In the genomic region with DNA sequence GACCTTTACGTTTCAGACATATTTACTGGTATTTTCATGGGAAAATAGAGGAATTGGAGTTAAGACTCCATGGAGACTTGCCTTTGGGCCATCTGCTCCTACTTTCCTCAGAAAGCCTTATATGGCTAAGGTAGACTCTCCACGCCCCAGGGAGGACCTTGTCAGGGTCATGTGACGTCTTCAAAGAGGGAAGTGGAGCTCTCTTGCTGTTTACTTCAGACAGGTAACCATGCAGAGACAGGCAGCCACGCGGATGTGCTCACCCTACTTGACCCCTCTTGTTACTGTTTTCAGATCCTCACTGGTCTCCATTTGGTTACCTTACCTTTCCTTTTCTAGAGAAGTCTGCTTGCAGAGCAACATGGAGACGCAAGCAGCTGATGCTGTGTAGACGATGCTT, we compare ENCODE assay signal across 23 mouse cellular contexts.
DNase-seq lines count a peak whose midpoint lies in the region; ATAC-seq lines count a peak whose summit lies in the region.
"Had no signal": no experiment of that assay in that cellular context is flagged by ENCODE, and none has a peak within 500 bp of the region (broad histone marks: within the 10 kb centered on the region; RNA-seq: fewer than 3 reads in every experiment).

No protein-coding gene starts in this region.

- H3K9ac ChIP-seq in forebrain, embryonic 13.5 days: no peak overlapping the region
- H3K9ac ChIP-seq in heart, embryonic 11.5 days (ENCODE audit: low read depth, low read length): no peak overlapping the region
- H3K9ac ChIP-seq: embryonic facial prominence, embryonic 12.5 days; embryonic facial prominence, embryonic 15.5 days; forebrain, embryonic 15.5 days; hindbrain, embryonic 12.5 days; hindbrain, embryonic 15.5 days had no signal

- H3K4me3 ChIP-seq in forebrain, embryonic 13.5 days: no peak overlapping the region
- H3K4me3 ChIP-seq in heart, embryonic 11.5 days (ENCODE audit: low read depth, low read length): no peak overlapping the region
- H3K4me3 ChIP-seq: embryonic facial prominence, embryonic 12.5 days; embryonic facial prominence, embryonic 15.5 days; forebrain, embryonic 15.5 days; heart, adult 2 months; heart, embryonic 10.5 days; hindbrain, embryonic 12.5 days; hindbrain, embryonic 15.5 days had no signal

- H3K4me2 ChIP-seq in forebrain, embryonic 13.5 days: no peak overlapping the region
- H3K4me2 ChIP-seq in heart, embryonic 11.5 days: no peak overlapping the region
- H3K4me2 ChIP-seq: embryonic facial prominence, embryonic 12.5 days; embryonic facial prominence, embryonic 15.5 days; forebrain, embryonic 15.5 days; hindbrain, embryonic 12.5 days; hindbrain, embryonic 15.5 days had no signal

- peak; percentile 75 for ATAC-seq in neutrophil, adult 5-6 weeks (ENCODE audit: extremely low read depth, insufficient number of reproducible peaks, low FRiP score, poor library complexity, severe bottlenecking)
- ATAC-seq in forebrain, embryonic 13.5 days: no peak
- no peak for ATAC-seq in heart, embryonic 11.5 days (replicated peaks; ENCODE audit: insufficient number of reproducible peaks, low FRiP score, low TSS enrichment)
- ATAC-seq: forebrain, embryonic 15.5 days had no signal

- no peaks in the 10 kb centered on the region for H3K9me3 ChIP-seq in forebrain, embryonic 13.5 days (replicated peaks)
- no peaks in the 10 kb centered on the region for H3K9me3 ChIP-seq in heart, embryonic 11.5 days (replicated peaks; ENCODE audit: control insufficient read depth, low read length)
- H3K9me3 ChIP-seq: embryonic facial prominence, embryonic 12.5 days; embryonic facial prominence, embryonic 15.5 days; forebrain, embryonic 15.5 days; heart, embryonic 10.5 days; hindbrain, embryonic 12.5 days; hindbrain, embryonic 15.5 days had no signal

- DNase-seq in spleen, adult 12 weeks (ENCODE audit: low spot score): peak; percentile 14
- no peak for DNase-seq in spleen, postnatal 4 days (ENCODE audit: low spot score in 2 of 2)
- DNase-seq in B cell, adult 2 months: peak; percentile 44 to 59
- no peak for DNase-seq in kidney, postnatal 10 days
- DNase-seq: adrenal gland, adult 2 months; adrenal gland, postnatal 14 days; cerebellum, adult 11 months; cerebellum, adult 2 months; cerebellum, adult 9-11 months; cerebellum, postnatal 25 days; gastrocnemius, postnatal 10 days; gastrocnemius, postnatal 36 days; heart, adult 2 months had no signal

- 94% methylated on average over 7 of the region's 7 CpGs for WGBS in forebrain, embryonic 13.5 days
- 86% methylated on average over 7 of the region's 7 CpGs for WGBS in heart, embryonic 11.5 days (ENCODE audit: insufficient replicate concordance)

- peaks cover 64% of the 10 kb centered on the region for H3K36me3 ChIP-seq in forebrain, embryonic 13.5 days (ENCODE audit: poor library complexity, severe bottlenecking)
- H3K36me3 ChIP-seq in heart, embryonic 11.5 days (ENCODE audit: control insufficient read depth, insufficient read depth, low read length): no peaks in the 10 kb centered on the region
- H3K36me3 ChIP-seq: G1E; hindbrain, embryonic 15.5 days had no signal

- no peak overlapping the region for H3K27ac ChIP-seq in forebrain, embryonic 13.5 days
- no peak overlapping the region for H3K27ac ChIP-seq in heart, embryonic 11.5 days (ENCODE audit: low read depth, low read length)
- H3K27ac ChIP-seq: embryonic facial prominence, embryonic 12.5 days; embryonic facial prominence, embryonic 15.5 days; forebrain, embryonic 15.5 days; heart, adult 2 months; heart, embryonic 10.5 days; hindbrain, embryonic 12.5 days; hindbrain, embryonic 15.5 days had no signal

- 0 out of 2 replicates have a peak, but pooled peaks cover 6% of the 10 kb centered on the region for H3K4me1 ChIP-seq in forebrain, embryonic 13.5 days
- H3K4me1 ChIP-seq in heart, embryonic 11.5 days (ENCODE audit: control insufficient read depth, insufficient read depth, low read length): no peaks in the 10 kb centered on the region
- H3K4me1 ChIP-seq: hindbrain, embryonic 12.5 days had no signal

- H3K27me3 ChIP-seq in forebrain, embryonic 13.5 days: no peaks in the 10 kb centered on the region
- H3K27me3 ChIP-seq in heart, embryonic 11.5 days (ENCODE audit: control insufficient read depth, insufficient read depth, low read length): peaks cover 10% of the 10 kb centered on the region
- H3K27me3 ChIP-seq: embryonic facial prominence, embryonic 12.5 days; embryonic facial prominence, embryonic 15.5 days; forebrain, embryonic 15.5 days; hindbrain, embryonic 15.5 days had no signal

Comparison
In these comparisons a context has a peak if more than half of its experiments do, and no peak if none do; other contexts are left out.
1. DNase-seq: peak in spleen, adult 12 weeks (single experiment) and B cell, adult 2 months (2 of 2); none in spleen, postnatal 4 days (0 of 2) and kidney, postnatal 10 days (single experiment).